Mouse (Mus musculus) liver, embryonic 14.5 days (tissue): ENCODE data around the gene Gpr132.

ENCODE experiments used
- CTCF ChIP-seq: IDR thresholded peaks from 2 replicates; pipeline ENCODE4 v1.5.1; 2016; ENCODE audit warnings: antibody characterized with exemption, low read depth, control low read depth
- EP300 ChIP-seq: IDR thresholded peaks from 2 replicates; pipeline ENCODE4 v1.6.1; 2016; ENCODE audit warnings: antibody characterized with exemption, low read depth

- TF ChIP-seq CTCF (peak; percentile 34; the same call in 1 of the 2 replicates), EP300 (no peak)
Measured at GRCm38 (mm10) chr12:112829244-112829864, 38.7 kb downstream of the Gpr132 start, which contains the start of gene Cdca4.
